3 mouse cellular contexts compared by ENCODE assay signal in the genomic region with DNA sequence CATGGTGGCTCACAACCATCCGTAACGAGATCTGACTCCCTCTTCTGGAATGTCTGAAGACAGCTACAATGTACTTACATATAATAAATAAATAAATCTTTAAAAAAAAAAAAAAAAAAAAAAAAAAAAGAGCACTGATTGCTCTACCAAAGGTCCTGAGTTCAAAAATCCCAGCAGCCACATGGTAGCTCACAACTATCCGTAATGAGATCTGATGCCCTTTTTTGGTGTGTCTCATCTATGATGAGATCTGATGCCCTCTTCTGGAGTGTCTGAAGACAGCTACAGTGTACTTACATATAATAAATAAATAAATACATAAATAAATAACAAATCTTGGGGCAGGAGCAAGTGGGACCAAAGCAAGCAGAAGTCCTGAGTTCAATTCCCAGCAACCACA. TPM values are rescaled to one million over a fixed set of nuclear protein-coding genes. Genes with fewer than 3 reads are reported as not detected.
"Had no signal": no experiment of that assay in that cellular context is flagged by ENCODE, and none has a peak within 500 bp of the region (broad histone marks: within the 10 kb centered on the region; RNA-seq: fewer than 3 reads in every experiment).

No protein-coding gene starts in this region.

RNA-seq across cellular contexts. Expression of a gene that starts 7.2 kb away (rescaled TPM):
- total RNA-seq: common myeloid progenitor, adult 5-6 weeks had no signal
- polyA plus RNA-seq: erythroblast, embryonic 14.5 days had no signal

RNA-seq across cellular contexts. Expression of a gene that starts 18.3 kb away (rescaled TPM):
- total RNA-seq: granulocyte monocyte progenitor cell, adult 5-6 weeks had no signal
